Mouse (Mus musculus) MEL (cell line): ENCODE measurements at regions not wholly inside any gene's neighbourhood (a gene's known extent, or its start where the extent isn't known, plus 50 kb on each side); places are given as distances from the start of the nearest gene placed in this dataset.

Source experiments
- DNase-seq: peaks from one replicate; pipeline ENCODE4 v3.0.0; 2011; ENCODE audit warnings: low read depth, low spot score
- H3K27ac ChIP-seq: 2 replicates; pipeline ENCODE4 v1.5.1; 2012; ENCODE audit warnings: low read depth, mild to moderate bottlenecking, control low read depth, low read length, moderate library complexity; ENCODE audit not compliant: control insufficient read depth
- H3K27me3 ChIP-seq, 2 experiments: fragments of 150-350 bp in 1 of 2; sonication (generic) in 1 of 2; 2 replicates each; pipeline ENCODE4 v1.6.1; 2012; ENCODE audit warnings: low read length in 2 of 2, mild to moderate bottlenecking in 2 of 2, improper control_type of control experiment in 1 of 2, moderate library complexity in 1 of 2; ENCODE audit not compliant: insufficient read depth in 2 of 2, control insufficient read depth in 1 of 2
- H3K36me3 ChIP-seq, 2 experiments: 2 replicates each; pipeline ENCODE4 v1.6.1; 2012 to 2014; ENCODE audit warnings: low read length in 2 of 2, improper control_type of control experiment in 1 of 2, inconsistent platforms in 1 of 2, mild to moderate bottlenecking in 1 of 2; ENCODE audit not compliant: insufficient read depth in 2 of 2, control insufficient read depth in 1 of 2
- H3K4me1 ChIP-seq, 2 experiments: fragments of 150-350 bp in 1 of 2; sonication (generic) in 1 of 2; 2 replicates each; pipeline ENCODE4 v1.6.1; 2012; ENCODE audit warnings: low read length in 2 of 2, improper control_type of control experiment in 1 of 2, mild to moderate bottlenecking in 1 of 2; ENCODE audit not compliant: insufficient read depth in 2 of 2, control insufficient read depth in 1 of 2
- H3K4me3 ChIP-seq, 2 experiments: fragments of 150-350 bp in 1 of 2; sonication (generic) in 1 of 2; 2 replicates each; pipeline ENCODE4 v1.5.1; 2012; ENCODE audit warnings: low read depth in 2 of 2, low read length in 2 of 2, mild to moderate bottlenecking in 2 of 2, moderate library complexity in 2 of 2, control low read depth in 1 of 2, improper control_type of control experiment in 1 of 2; ENCODE audit not compliant: control insufficient read depth in 1 of 2, insufficient read depth in 1 of 2
- H3K79me2 ChIP-seq: 2 replicates; pipeline ENCODE4 v1.6.1; 2012; ENCODE audit warnings: mild to moderate bottlenecking, low read length, moderate library complexity; ENCODE audit not compliant: control insufficient read depth, poor library complexity, insufficient read depth
- H3K9ac ChIP-seq: 2 replicates; pipeline ENCODE4 v1.6.1; 2012; ENCODE audit warnings: low read depth, mild to moderate bottlenecking, control low read depth, low read length, moderate library complexity; ENCODE audit not compliant: control insufficient read depth, poor library complexity, severe bottlenecking
- H3K9me3 ChIP-seq: fragments of 150-350 bp; sonication (generic); replicated peaks from 2 replicates; pipeline ENCODE4 v1.6.1; 2012; ENCODE audit warnings: mild to moderate bottlenecking, low read length, improper control_type of control experiment, moderate library complexity; ENCODE audit not compliant: insufficient read depth
- BHLHE40 ChIP-seq: IDR thresholded peaks from 2 replicates; pipeline ENCODE4 v1.6.1; 2012; ENCODE audit warnings: low read depth, mild to moderate bottlenecking, inconsistent platforms, low read length, improper control_type of control experiment, borderline replicate concordance
- CHD1 ChIP-seq: IDR thresholded peaks from 2 replicates; pipeline ENCODE4 v1.6.1; 2012; ENCODE audit warnings: low read depth, mild to moderate bottlenecking, inconsistent platforms, low read length, improper control_type of control experiment
- CTCF ChIP-seq, 3 experiments: IDR thresholded peaks in 2 of 3; conservative IDR thresholded peaks in 1 of 3; 2 replicates each; pipeline ENCODE4 v1.5.1; 2011 to 2012; ENCODE audit warnings: low read length in 3 of 3, low read depth in 2 of 3, mild to moderate bottlenecking in 2 of 3, improper control_type of control experiment in 1 of 3, inconsistent platforms in 1 of 3, mixed read lengths in 1 of 3, moderate library complexity in 1 of 3; ENCODE audit not compliant: control insufficient read depth in 1 of 3, insufficient read depth in 1 of 3, poor library complexity in 1 of 3, severe bottlenecking in 1 of 3
- E2F4 ChIP-seq: IDR thresholded peaks from 2 replicates; pipeline ENCODE4 v1.6.1; 2011; ENCODE audit warnings: low read depth, low read length, improper control_type of control experiment, borderline replicate concordance
- EP300 ChIP-seq, 2 experiments: IDR thresholded peaks; 2 replicates each; pipeline ENCODE4 v1.6.1; 2011; ENCODE audit warnings: improper control_type of control experiment in 2 of 2, low read length in 2 of 2, low read depth in 1 of 2, mild to moderate bottlenecking in 1 of 2
- GABPA ChIP-seq: IDR thresholded peaks from 2 replicates; pipeline ENCODE4 v1.6.1; 2012; ENCODE audit warnings: low read depth, mild to moderate bottlenecking, inconsistent platforms, low read length, improper control_type of control experiment, moderate library complexity
- KAT2A ChIP-seq: conservative IDR thresholded peaks from 2 replicates; pipeline ENCODE4 v1.6.1; 2012; ENCODE audit warnings: low read depth, low read length, improper control_type of control experiment, inconsistent platforms
- MAFK ChIP-seq: IDR thresholded peaks from 2 replicates; pipeline ENCODE4 v1.6.1; 2011; ENCODE audit warnings: low read depth, mild to moderate bottlenecking, low read length, improper control_type of control experiment, borderline replicate concordance
- MAX ChIP-seq: IDR thresholded peaks from 2 replicates; pipeline ENCODE4 v1.6.1; 2011; ENCODE audit warnings: low read length, improper control_type of control experiment
- MAZ ChIP-seq: IDR thresholded peaks from 2 replicates; pipeline ENCODE4 v1.6.1; 2012; ENCODE audit warnings: low read depth, mild to moderate bottlenecking, inconsistent platforms, low read length, improper control_type of control experiment
- MEF2A ChIP-seq: IDR thresholded peaks from 2 replicates; pipeline ENCODE4 v1.6.1; 2014; ENCODE audit warnings: low read depth, mild to moderate bottlenecking, inconsistent platforms, low read length, improper control_type of control experiment; ENCODE audit not compliant: poor library complexity, insufficient replicate concordance, severe bottlenecking; ENCODE audit errors: extremely low read depth
- MXI1 ChIP-seq: IDR thresholded peaks from 2 replicates; pipeline ENCODE4 v1.6.1; 2011; ENCODE audit warnings: mild to moderate bottlenecking, low read depth, low read length, improper control_type of control experiment
- MYC ChIP-seq: IDR thresholded peaks from 2 replicates; pipeline ENCODE4 v1.6.1; 2011; ENCODE audit warnings: low read depth, mild to moderate bottlenecking, low read length, improper control_type of control experiment, moderate library complexity
- RAD21 ChIP-seq: IDR thresholded peaks from 2 replicates; pipeline ENCODE4 v1.6.1; 2011; ENCODE audit warnings: mild to moderate bottlenecking, low read depth, low read length, improper control_type of control experiment
- RCOR1 ChIP-seq: IDR thresholded peaks from 2 replicates; pipeline ENCODE4 v1.6.1; 2012; ENCODE audit warnings: low read depth, mild to moderate bottlenecking, inconsistent platforms, low read length, improper control_type of control experiment
- SIN3A ChIP-seq: IDR thresholded peaks from 2 replicates; pipeline ENCODE4 v1.6.1; 2012; ENCODE audit warnings: low read length, improper control_type of control experiment, inconsistent platforms
- SMC3 ChIP-seq: IDR thresholded peaks from 2 replicates; pipeline ENCODE4 v1.6.1; 2011; ENCODE audit warnings: low read depth, low read length, improper control_type of control experiment
- TAL1 ChIP-seq: IDR thresholded peaks from 2 replicates; pipeline ENCODE4 v1.6.1; 2012; ENCODE audit warnings: mild to moderate bottlenecking, inconsistent platforms, low read length, moderate library complexity, mixed read lengths
- USF1 ChIP-seq: IDR thresholded peaks from 2 replicates; pipeline ENCODE4 v1.6.1; 2014; ENCODE audit warnings: low read depth, mild to moderate bottlenecking, inconsistent platforms, low read length, improper control_type of control experiment, moderate library complexity
- ZC3H11A ChIP-seq: IDR thresholded peaks from 2 replicates; pipeline ENCODE4 v1.6.1; 2012; ENCODE audit warnings: low read depth, mild to moderate bottlenecking, inconsistent platforms, low read length, improper control_type of control experiment
- ZKSCAN1 ChIP-seq: IDR thresholded peaks from 2 replicates; pipeline ENCODE4 v1.6.1; 2012; ENCODE audit warnings: low read depth, mild to moderate bottlenecking, inconsistent platforms, low read length, improper control_type of control experiment, moderate library complexity
- ZMIZ1 ChIP-seq: IDR thresholded peaks from 2 replicates; pipeline ENCODE4 v1.6.1; 2012; ENCODE audit warnings: low read depth, mild to moderate bottlenecking, inconsistent platforms, low read length, improper control_type of control experiment, moderate library complexity

DNA sequence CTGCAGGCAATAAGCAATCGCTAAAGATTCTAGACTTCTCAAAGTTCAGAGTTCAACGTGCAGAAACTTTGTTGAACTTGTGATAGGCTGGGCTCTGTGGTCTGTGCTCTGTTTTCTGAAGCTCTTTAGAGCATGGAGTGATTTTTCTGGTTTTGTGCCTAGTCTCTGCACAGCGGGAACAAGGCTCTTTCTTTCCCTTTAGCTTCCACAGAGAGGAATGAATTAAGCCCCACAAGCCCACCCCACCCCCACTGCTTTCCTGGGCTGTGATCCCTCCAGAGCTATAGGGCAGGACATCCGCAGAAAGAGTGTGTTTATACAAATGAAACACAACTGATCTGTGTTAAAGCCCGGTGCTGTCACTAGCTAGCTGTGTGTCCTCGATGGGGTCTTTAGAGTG, 264.3 kb downstream of the Tcf7l2 start:
- no peaks in the 10 kb centered on the region for H3K79me2 ChIP-seq
- H3K27me3 ChIP-seq = no peaks in the 10 kb centered on the region; a peak in 1 of 4 replicates
- H3K9me3 ChIP-seq = no peaks in the 10 kb centered on the region
- H3K4me1 ChIP-seq = no peaks in the 10 kb centered on the region; a peak in 1 of 4 replicates
- H3K27ac ChIP-seq = no peak overlapping the region
- H3K9ac ChIP-seq = no peak overlapping the region
- no peak for DNase-seq
- no peak overlapping the region for H3K4me3 ChIP-seq
- no peaks in the 10 kb centered on the region for H3K36me3 ChIP-seq
- TF ChIP-seq MAFK (no peak), RAD21 (no peak), CHD1 (no peak), MAX (no peak), BHLHE40 (no peak), KAT2A (no peak), ZKSCAN1 (no peak), TAL1 (no peak), MXI1 (no peak), E2F4 (no peak), USF1 (no peak), EP300 (IDR thresholded peaks at IDR 0.05; ENCODE audit: low read depth in 1 of 2, low read length in 2 of 2) (no peak), MAZ (no peak), RCOR1 (no peak), SIN3A (no peak)
- TF ChIP-seq, all 39 proteins: peak for 0

DNA sequence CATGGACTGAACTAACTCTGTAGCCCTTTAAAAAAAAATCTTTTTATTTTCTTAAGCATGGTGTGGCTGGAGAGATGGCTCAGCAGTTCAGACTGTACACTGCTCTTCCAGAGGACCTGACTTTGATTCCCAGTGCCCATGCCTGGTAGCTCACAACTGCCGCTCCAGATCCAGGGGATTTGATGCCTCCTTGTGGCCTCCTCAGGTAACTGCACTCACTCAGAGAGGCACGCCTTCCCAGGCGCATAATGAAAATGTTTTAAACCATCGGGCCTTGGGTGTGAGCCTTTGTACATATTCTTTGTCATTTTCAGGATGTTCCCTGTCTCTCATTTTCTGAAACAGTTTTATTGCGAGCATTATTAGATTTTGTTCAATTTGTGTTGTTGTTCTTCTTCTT, 265.8 kb downstream of the Tcf7l2 start:
- Histone ChIP-seq H3K4me3 (no peak overlapping the region), H3K27me3 (no peaks in the 10 kb centered on the region; a peak in 1 of 4 replicates), H3K79me2 (no peaks in the 10 kb centered on the region), H3K27ac (no peak overlapping the region), H3K4me1 (peaks cover 0 to 4% of the 10 kb centered on the region in 2 experiments; a peak in 1 of 4 replicates), H3K36me3 (no peaks in the 10 kb centered on the region), H3K9ac (no peak overlapping the region), H3K9me3 (no peaks in the 10 kb centered on the region)
- DNase-seq = peak; percentile 38
- TF ChIP-seq GABPA (no peak), RAD21 (peak; percentile 78), ZMIZ1 (no peak), ZC3H11A (peak; percentile 78), SMC3 (peak; percentile 88), CTCF (IDR thresholded peaks at IDR 0.05 in 2 of 3, conservative IDR thresholded peaks at IDR 0.05 in 1 of 3; ENCODE audit: control insufficient read depth in 1 of 3, insufficient read depth in 1 of 3, low read depth in 2 of 3, low read length in 3 of 3, poor library complexity in 1 of 3, severe bottlenecking in 1 of 3) (peak; percentile 63 to 72 (median 67)), MYC (no peak), MAX (no peak), USF1 (no peak), MEF2A (no peak)
